Mouse (Mus musculus): ENCODE measurements around the gene Npr1. TPM values are rescaled to one million over a fixed set of nuclear protein-coding genes. Genes with fewer than 3 reads are reported as not detected.

The Npr1 gene
- 7.2 and 7.4 TPM in 2 replicates for polyA plus RNA-seq (2012; rRNA removed)

GRCm38 (mm10) chr3:90465686-90466310 is at the start of gene Npr1:
Npr1 (minus strand) TSS chr3:90465866.

GRCm38 (mm10) chr3:90513796-90514590 is 48.3 kb upstream of the Npr1 start, which contains the start of the genes S100a1 and S100a13:
S100a1 (minus strand) TSS chr3:90514392.
S100a13 (plus strand) TSS chr3:90514435.

DNA sequence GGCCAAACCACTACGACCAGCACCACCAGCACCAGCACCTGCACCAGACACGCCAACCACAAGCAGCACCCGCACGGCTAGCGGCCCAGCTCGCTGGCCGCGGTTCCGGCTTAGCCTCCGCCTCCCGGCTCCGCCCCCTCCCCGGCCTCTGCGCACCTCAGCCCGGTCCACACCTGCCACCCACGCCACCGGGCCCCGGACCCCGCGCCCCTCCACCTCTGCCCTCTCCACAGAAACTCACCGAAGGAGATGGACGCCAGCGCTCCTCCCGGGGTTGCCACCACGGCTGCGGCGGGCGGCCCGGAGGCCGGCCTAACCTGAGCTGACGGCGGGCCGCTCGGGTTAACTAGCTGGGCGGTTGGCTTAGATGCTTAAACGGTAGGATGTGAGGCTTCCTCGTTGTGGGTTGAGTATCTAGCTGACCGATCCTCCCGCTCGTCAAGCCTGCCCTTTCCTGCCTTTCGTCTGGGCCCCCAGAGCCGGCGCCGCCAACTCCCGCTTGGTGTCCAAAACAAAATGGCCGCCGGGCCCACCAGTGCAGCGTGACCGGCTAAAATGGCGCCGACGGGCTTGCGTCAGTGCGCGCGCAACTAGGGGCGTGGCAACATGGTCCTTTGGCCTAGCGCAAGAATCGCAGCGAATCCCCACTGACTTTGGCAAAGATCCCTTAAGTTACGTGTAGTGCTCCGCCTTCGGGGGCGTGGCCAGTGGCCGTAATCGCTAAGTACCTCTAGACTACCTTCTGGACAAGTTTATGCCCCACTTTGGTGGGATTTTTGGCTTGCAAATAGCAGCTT is 43.5 kb upstream of the Npr1 start, which contains the start of gene Chtop:
TSS of gene Chtop (minus strand) at position 549 of the 797 bp plus-strand sequence.

GRCm38 (mm10) chr3:90490696-90491256 is 25.1 kb upstream of the Npr1 start, which contains the start of gene Snapin:
Snapin (minus strand) TSS chr3:90491033.

GRCm38 (mm10) chr3:90475831-90476611 is 10.4 kb upstream of the Npr1 start, which contains the start of gene Ilf2:
Ilf2 (plus strand) TSS chr3:90476126.

DNA sequence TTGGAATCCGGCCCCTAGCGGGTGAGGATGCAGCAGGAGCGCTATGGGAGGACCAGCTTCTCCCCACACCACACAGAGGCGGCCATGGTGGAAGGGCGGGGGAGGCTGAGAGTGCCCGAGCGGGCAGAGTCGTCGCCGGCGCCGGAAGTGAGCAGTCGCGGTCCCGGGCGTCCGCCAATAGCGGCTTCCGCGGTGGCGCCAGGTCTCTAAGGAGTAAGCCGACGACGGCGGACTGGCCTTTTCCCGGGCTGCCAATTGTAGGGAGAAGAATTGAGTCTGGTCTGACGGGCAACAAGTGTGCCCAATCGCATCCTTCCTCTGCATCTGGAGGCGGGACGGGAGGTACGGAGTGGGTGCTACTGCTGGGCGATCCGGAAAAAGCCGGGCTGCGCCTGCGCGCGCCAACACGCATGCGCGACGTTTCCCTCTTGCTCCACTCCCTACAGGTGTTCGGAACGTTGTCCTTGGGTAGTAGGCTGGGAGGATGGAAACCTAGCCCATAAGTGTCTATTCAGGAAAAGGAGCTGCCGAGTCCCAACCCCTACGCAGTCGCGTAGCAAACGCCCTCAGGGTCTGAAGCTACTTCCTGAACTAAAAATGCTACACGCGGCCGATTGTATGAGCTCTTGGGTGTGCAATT is 32.2 kb downstream of the Npr1 start, which contains the start of gene Ints3:
TSS of gene Ints3 (minus strand) at position 242 of the 640 bp plus-strand sequence.

Other genes starting within 250 kb of the Npr1 start
- gene Jtb, start 234.3 kb downstream of the Npr1 start, polyA plus RNA-seq (2012; rRNA removed), result 106 and 118 TPM in 2 replicates
- gene Creb3l4, start 222.4 kb downstream of the Npr1 start, polyA plus RNA-seq (2012; rRNA removed), result 37.6 and 37.8 TPM in 2 replicates
- gene Slc39a1, start 217.7 kb downstream of the Npr1 start, polyA plus RNA-seq (2012; rRNA removed), result 111 and 113 TPM in 2 replicates
- 39.7 and 47.5 TPM in 2 replicates for gene Crtc2, start 211.7 kb downstream of the Npr1 start, polyA plus RNA-seq (2012; rRNA removed)
- 11.9 and 15.7 TPM in 2 replicates for gene Dennd4b, start 200.7 kb downstream of the Npr1 start, polyA plus RNA-seq (2012; rRNA removed)
- gene Gatad2b, start 172.7 kb downstream of the Npr1 start, polyA plus RNA-seq (2012; rRNA removed), result 12.9 and 16.4 TPM in 2 replicates
- 11.7 and 12.2 TPM in 2 replicates for gene Slc27a3, start 75.9 kb downstream of the Npr1 start, polyA plus RNA-seq (2012; rRNA removed)
- 24.1 and 28.2 TPM in 2 replicates for gene Ints3, start 32.2 kb downstream of the Npr1 start, polyA plus RNA-seq (2012; rRNA removed)
- 10.1 and 10.5 TPM in 2 replicates for gene Ilf2, start 10.3 kb upstream of the Npr1 start, polyA plus RNA-seq (2012; rRNA removed)
- gene Snapin, start 25.2 kb upstream of the Npr1 start, polyA plus RNA-seq (2012; rRNA removed), result 14.8 and 15.0 TPM in 2 replicates
- 29.8 and 34.1 TPM in 2 replicates for gene Chtop, start 43.6 kb upstream of the Npr1 start, polyA plus RNA-seq (2012; rRNA removed)
- gene S100a1, start 48.5 kb upstream of the Npr1 start, polyA plus RNA-seq (2012; rRNA removed), result 199 and 230 TPM in 2 replicates
- gene S100a13, start 48.6 kb upstream of the Npr1 start, polyA plus RNA-seq (2012; rRNA removed), result 61.5 and 65.1 TPM in 2 replicates
- gene S100a14, start 61.0 kb upstream of the Npr1 start, polyA plus RNA-seq (2012; rRNA removed), result 29.0 and 52.1 TPM in 2 replicates
- 267 and 284 TPM in 2 replicates for gene S100a16, start 71.4 kb upstream of the Npr1 start, polyA plus RNA-seq (2012; rRNA removed)
- gene S100a3, start 94.7 kb upstream of the Npr1 start, polyA plus RNA-seq (2012; rRNA removed), result 0.41 and 0.50 TPM in 2 replicates
- gene S100a2, start 124.4 kb upstream of the Npr1 start, polyA plus RNA-seq (2012; rRNA removed), result not detected in 2 replicates
- gene Gm42674, start 136.0 kb upstream of the Npr1 start, polyA plus RNA-seq (2012; rRNA removed), result not detected in 2 replicates
- gene S100a4, start 137.9 kb upstream of the Npr1 start, polyA plus RNA-seq (2012; rRNA removed), result 10.2 and 12.3 TPM in 2 replicates
- not detected in 2 replicates for gene S100a5, start 142.7 kb upstream of the Npr1 start, polyA plus RNA-seq (2012; rRNA removed)
- gene S100a6, start 147.0 kb upstream of the Npr1 start, polyA plus RNA-seq (2012; rRNA removed), result 1,904 and 2,022 TPM in 2 replicates
- 0.54 and 0.59 TPM in 2 replicates for gene S100a7a, start 188.2 kb upstream of the Npr1 start, polyA plus RNA-seq (2012; rRNA removed)
- gene S100a8, start 203.1 kb upstream of the Npr1 start, polyA plus RNA-seq (2012; rRNA removed), result not detected in 2 replicates
- gene S100a9, start 229.9 kb upstream of the Npr1 start, polyA plus RNA-seq (2012; rRNA removed), result 0.49 TPM in 1 of 2 replicates, not detected in the other